Mouse (Mus musculus) lung, postnatal 0 days (tissue): ENCODE measurements around the gene Kctd20.

Experiments used
- CTCF ChIP-seq: IDR thresholded peaks from 2 replicates; pipeline ENCODE4 v1.5.1; 2016; ENCODE audit warnings: antibody characterized with exemption, mild to moderate bottlenecking
- EP300 ChIP-seq: IDR thresholded peaks from 2 replicates; pipeline ENCODE4 v1.6.1; 2016; ENCODE audit warnings: antibody characterized with exemption, mild to moderate bottlenecking, control low read depth

- TF ChIP-seq CTCF (no peak), EP300 (peak; percentile 72)
These were observed 38.3 kb downstream of the Kctd20 start for GRCm38 (mm10) chr17:28990060-28990459.
